Mouse (Mus musculus): ENCODE results near the gene Spg20.

Spg20 gene

DNA sequence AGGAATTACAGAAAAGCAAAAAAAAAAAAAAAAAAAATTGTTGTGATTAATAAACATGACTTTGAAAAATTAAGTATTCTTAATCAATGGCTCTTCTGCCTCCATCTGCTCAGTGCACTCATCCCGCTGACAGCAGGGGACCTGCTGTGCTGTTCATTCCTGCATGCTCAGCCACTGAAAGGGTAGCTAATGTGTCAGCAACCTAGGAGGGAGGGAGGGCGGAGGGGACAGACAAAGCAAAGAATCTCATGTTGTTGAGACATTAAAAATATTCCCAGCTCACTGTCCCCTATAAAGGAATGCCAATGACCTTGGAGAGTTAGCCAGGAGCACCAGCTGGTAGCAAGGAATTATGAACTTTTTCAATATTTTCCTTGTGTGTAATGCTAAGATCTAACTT, 13.9 kb upstream of the Spg20 start:
- DNase-seq, result peak; percentile 70 to 79

DNA sequence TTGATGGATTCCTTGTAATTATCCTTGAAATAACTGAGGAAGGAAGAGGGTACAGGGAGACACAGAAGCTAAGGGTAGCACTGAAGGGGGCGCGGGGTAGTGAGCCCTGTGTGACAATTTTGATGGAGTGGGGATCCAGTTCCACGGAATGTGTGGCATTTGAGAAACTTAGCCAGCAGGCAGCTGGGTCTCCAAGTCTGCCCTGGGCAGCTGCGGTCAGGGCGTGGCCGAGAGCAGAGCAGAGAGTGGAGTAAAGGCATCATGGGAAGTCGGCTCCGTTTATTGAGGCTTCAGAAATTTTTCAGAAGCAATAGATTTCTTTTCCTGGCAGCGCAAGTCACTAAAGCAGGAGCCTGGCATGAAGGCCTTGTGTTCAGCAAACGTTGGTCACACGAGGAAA, 12.9 kb upstream of the Spg20 start:
- peak in 1 of 2 experiments; percentile 17 for DNase-seq

GRCm38 (mm10) chr3:55101092-55101491, 10.8 kb upstream of the Spg20 start:
- DNase-seq, result no peak

DNA sequence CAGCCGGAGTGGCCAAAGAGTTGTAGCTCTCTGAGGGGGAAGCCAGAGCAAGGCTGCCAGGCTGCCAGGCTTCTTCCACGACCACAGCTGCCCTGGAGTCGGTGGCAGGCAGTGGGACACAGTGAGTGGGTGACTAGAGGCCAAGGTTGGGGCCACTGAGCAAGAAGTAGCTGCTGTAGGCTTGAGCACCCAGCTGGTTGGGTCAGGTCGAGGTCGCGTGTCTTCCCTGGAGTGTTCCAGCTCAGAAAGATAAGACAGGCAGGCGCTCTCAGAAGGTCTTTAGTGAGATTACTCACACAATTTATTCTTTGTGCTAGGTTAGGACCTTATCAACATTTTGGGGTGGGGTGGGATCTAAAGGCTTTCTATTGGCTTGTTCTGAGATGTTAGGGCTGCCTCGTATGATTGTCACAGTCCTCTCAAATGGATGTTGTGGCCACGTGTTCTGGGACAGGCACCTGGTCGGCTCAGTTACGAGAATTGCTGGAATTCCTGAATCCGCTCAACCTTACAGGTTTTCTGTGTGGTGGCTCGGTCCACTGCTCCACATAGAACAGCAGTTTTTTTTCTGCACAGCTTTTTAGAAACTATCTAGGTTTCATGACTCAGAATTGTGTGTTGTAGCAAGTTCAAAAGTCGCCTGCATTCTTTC, 6.4 kb upstream of the Spg20 start:
- no peak for DNase-seq

GRCm38 (mm10) chr3:55106051-55106450, 5.9 kb upstream of the Spg20 start:
- DNase-seq, result peak in 1 of 2 experiments; percentile 24

DNA sequence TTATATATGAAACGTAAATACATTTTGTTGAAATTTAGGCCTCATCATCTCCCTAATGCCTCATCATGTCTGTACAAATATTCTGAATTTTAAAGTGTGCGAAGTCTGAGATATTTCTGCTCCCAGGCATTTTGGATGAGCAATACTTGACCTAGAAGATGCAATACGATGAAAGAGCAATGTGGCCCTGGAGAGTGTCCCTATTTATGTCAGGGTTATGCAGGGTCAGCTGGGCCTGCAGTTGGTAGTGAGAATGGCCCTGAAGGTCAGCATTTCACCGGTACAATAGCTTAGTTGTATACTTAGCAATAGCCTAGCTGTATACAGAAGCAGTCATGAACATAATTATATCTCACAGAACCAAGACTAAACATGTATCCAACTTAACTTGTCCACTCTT, 2.8 kb upstream of the Spg20 start:
- DNase-seq, result no peak

GRCm38 (mm10) chr3:55112710-55113415, 955 bp downstream of the Spg20 start:
- no peak for DNase-seq

DNA sequence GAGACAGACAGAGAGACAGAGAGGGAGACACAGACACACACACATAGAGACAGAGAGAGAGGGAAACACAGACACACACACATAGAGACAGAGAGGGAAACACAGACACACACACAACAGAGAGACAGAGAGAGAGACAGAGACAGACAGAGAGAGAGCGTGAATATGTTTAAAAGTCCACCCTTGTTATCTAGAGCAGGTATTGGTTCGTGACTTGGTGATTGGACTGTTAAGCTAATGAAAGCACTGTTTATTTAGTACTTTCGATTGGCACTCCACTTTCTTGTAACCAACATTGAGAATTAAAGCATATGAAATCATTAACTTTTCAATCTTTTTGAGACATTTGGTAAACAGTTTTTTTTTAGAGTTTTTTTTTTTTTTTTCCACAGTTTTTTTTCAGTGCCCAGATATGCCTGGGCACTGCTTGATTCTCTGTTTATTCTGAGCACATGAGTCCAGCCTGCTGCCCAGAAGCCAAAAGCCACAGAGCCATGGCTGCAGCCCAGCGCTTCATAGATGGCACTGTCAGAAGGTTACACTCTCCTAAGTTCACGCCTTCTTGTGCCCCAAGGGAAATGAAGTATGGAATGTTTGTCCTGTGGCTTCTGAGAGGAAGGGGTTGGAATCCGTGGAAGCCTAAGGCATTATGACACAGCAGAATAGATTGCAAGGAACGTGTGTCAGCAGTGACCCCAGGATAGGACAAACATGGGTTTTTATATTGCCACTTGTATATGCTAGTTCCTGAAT, 2.6 kb downstream of the Spg20 start:
- DNase-seq, result peak; percentile 50 to 64

GRCm38 (mm10) chr3:55115071-55115470, 3.2 kb downstream of the Spg20 start:
- DNase-seq, result no peak

- DNase-seq, result no peak
Measured at GRCm38 (mm10) chr3:55115989-55116388, 4.1 kb downstream of the Spg20 start.

GRCm38 (mm10) chr3:55119275-55119898, 7.5 kb downstream of the Spg20 start:
- peak in 1 of 2 experiments; percentile 33 for DNase-seq

GRCm38 (mm10) chr3:55122336-55122870, 10.5 kb downstream of the Spg20 start:
- DNase-seq, result no peak

GRCm38 (mm10) chr3:55123064-55123463, 11.2 kb downstream of the Spg20 start:
- no peak for DNase-seq

DNA sequence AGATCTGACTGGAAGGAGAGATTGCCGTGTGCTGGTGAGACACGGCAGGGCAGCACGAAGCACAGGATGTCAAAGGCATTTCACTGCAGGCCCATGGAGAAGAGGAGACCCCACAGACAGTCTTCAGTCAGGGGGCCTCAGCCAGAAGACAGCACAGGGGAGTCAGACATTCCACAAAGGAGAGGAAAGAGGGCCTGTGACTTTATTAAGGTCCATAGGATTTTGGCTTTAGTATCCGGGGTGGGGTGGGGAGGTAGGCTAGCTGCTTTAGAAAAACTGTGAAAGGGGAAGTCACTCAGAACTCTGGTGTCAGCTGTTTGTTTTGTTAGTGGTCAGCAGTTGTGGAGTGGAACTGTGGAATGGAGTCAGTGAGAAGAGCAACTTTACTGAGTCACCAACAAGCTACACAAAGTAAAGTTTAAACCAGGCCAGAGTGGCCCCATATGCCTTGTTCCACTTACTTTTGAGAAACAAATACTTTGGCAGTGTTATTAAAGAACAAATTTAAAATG, 17.3 kb downstream of the Spg20 start:
- no peak for DNase-seq

- DNase-seq, result no peak
Measured at GRCm38 (mm10) chr3:55131576-55132233, 19.8 kb downstream of the Spg20 start.

GRCm38 (mm10) chr3:55137039-55137438, 25.1 kb downstream of the Spg20 start, which contains the start of gene Ccdc169:
Gene Ccdc169, plus strand, starts transcription at chr3:55137339.
- DNase-seq, result no peak

GRCm38 (mm10) chr3:55139837-55140236, 27.9 kb downstream of the Spg20 start:
- no peak for DNase-seq

- no peak for DNase-seq
Measured at GRCm38 (mm10) chr3:55141401-55141800, 29.5 kb downstream of the Spg20 start.

DNA sequence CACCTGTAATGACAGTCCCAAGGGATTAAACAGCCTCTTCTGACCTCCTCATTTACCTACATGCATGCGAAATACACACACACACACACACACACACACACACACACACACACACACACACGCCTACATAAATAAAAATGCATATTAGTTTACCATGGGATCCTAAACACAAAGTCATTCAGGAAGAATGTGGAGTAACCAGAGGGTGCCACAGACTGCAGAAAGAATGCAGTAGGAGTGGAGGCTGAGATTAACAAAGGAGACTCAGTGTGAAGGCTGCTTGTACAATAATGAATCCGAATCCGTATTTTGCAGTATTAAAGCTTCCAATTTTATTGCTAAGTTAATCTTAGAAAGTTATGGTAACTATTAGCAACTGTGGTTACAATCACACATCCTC, 33.0 kb downstream of the Spg20 start:
- DNase-seq, result no peak

DNA sequence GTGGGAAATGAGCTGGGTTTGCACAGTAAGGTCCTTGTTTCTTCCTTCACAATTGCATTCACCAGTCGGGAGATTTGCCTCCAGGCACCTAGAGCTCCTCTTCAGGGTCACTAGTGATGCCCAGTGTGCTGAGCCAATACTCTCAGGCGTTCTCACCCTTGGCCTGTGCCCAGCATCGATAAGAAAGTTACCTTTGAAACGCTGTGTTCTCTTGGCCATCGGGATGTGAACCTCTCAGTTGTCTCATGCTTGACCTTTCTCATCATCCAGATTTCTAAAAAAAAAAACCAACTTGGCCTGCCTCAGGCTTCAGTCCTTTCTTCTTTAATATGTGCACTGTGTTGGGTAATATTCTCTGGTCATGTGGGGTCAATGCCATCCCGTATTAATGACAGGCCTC, 34.5 kb downstream of the Spg20 start:
- DNase-seq, result no peak

DNA sequence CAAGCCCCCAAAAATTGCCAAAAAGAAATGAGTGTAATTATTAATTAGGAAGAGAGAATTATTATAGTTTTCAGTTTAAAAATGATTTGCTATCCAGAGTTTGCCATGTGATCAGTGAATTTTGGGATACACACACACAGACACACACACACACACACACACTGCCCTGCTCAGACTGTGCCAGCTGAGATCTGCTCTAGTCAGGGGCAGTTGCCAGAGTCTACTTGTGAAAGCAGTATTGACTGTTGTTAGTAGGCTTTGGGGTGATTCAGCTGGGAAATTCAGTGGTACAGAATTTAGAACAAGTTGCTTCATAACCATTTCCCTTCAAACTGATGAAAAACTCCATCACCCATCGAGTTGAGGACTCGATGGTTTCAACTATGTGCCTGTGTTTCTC, 35.2 kb downstream of the Spg20 start:
- no peak for DNase-seq

DNA sequence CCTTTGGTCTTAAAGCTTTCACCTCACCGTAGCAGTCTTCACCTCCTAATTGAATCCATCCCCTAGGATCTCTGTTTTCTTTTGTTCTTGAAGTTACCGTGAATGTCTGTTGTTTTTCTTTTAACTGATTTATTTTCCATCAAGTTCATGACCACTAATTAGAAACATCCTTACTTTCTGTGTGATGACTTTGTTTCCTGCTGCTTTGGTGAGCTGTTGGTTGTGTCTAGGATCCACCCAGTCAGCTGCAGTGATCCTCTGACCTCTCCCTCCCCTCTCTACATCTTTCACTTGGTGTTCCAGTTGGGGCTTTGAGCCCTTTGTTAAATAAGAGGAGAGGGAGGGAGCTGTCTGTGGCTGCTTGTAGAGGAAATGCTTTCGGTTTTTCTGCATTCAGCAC, 36.2 kb downstream of the Spg20 start:
- no peak for DNase-seq
